Mouse (Mus musculus): ENCODE data around the gene C1qa.

- TF ChIP-seq CTCF (conservative IDR thresholded peaks at IDR 0.05; ENCODE audit: low read length) (no peak), NANOG (IDR thresholded peaks at IDR 0.05; ENCODE audit: borderline replicate concordance, low read length) (no peak), POU5F1 (IDR thresholded peaks at IDR 0.05; ENCODE audit: borderline replicate concordance, low read length) (no peak)
Observed at GRCm38 (mm10) chr4:136892811-136893210, 5.8 kb downstream of the C1qa start, which contains the start of gene C1qc.

All from E14TG2a.4 (cell line).